Mouse (Mus musculus): ENCODE results near the gene Pir. TPM values are rescaled to one million over a fixed set of nuclear protein-coding genes. Genes with fewer than 3 reads are reported as not detected.

Gene Pir
- total RNA-seq, 2 experiments from 2014 or later: 6.6 to 7.8 TPM

- DNase-seq (ENCODE audit: low spot score in 2 of 2): no peak
Measured at GRCm38 (mm10) chrX:164420518-164420917, 151.3 kb downstream of the Pir start.

Other genes with a start within 250 kb of the Pir start
- gene Car5b, start 241.4 kb upstream of the Pir start, total RNA-seq (2021): 1 to 10 TPM; 2.3 to 2.7 TPM
- gene Siah1b, start 192.9 kb upstream of the Pir start, total RNA-seq (2021): 10 to 100 TPM in 1 of 2 experiments, 1 to 10 TPM in 1; 9.8 to 10.3 TPM
- gene Cltrn, start 180.5 kb upstream of the Pir start, total RNA-seq (2021): under 1 TPM in 1 of 2 experiments, not detected in 1; 0.69 TPM
- gene Ace2, start 130.0 kb upstream of the Pir start, total RNA-seq (2021): under 1 TPM; 0.61 to 0.67 TPM
- gene Bmx, start 11.2 kb upstream of the Pir start, total RNA-seq (2021): under 1 TPM; 0.56 to 0.67 TPM
- gene Vegfd, start 104.0 kb downstream of the Pir start, total RNA-seq (2021): 1 to 10 TPM; 2.6 to 5.0 TPM
- gene Piga, start 150.4 kb downstream of the Pir start, total RNA-seq (2021): 1 to 10 TPM; 8.0 to 8.3 TPM
- 1 to 10 TPM in 1 of 2 experiments, under 1 TPM in 1; 0.79 to 3.2 TPM for gene Asb11, start 167.6 kb downstream of the Pir start, total RNA-seq (2021)
- gene Asb9, start 237.0 kb downstream of the Pir start, total RNA-seq (2021): not detected